25 mouse cellular contexts compared by ENCODE assay signal in genomic region chr12:21201485-21202269, GRCm38 (mm10).
A peak's percentile ranks its signal among the peaks of the same experiment; 100 is the strongest.
DNase-seq lines count a peak whose midpoint lies in the region; ATAC-seq and TF ChIP-seq lines count a peak whose summit lies in the region.
"Had no signal": no experiment of that assay in that cellular context is flagged by ENCODE, and none has a peak within 500 bp of the region (broad histone marks: within the 10 kb centered on the region; RNA-seq: fewer than 3 reads in every experiment).

No protein-coding gene starts in this region.

- DNase-seq in frontal cortex, postnatal 10 days (ENCODE audit: low spot score in 2 of 2): no peak
- peak; percentile 19 for DNase-seq in liver, adult 2 months (ENCODE audit: extremely low read depth, low read depth, low spot score)
- DNase-seq in liver: no peak
- no peak for DNase-seq in cerebellum, postnatal 14 days
- DNase-seq: adrenal gland, postnatal 25 days; cerebellum, adult 11-12 months; cerebellum, postnatal 25 days; gastrocnemius, postnatal 14 days; heart, adult 18-20 months; heart, postnatal 4 days; kidney, adult 8-10 months; kidney, postnatal 25 days; lung, adult 18-20 months; lung, postnatal 14 days had no signal

- peak; percentile 53; the same call in 1 of the 2 replicates for ATAC-seq in frontal cortex, adult (ENCODE audit: low TSS enrichment)
- 0 out of 2 replicates have a peak, but pooled peaks have one; percentile 20 for ATAC-seq in common myeloid progenitor, adult 5-6 weeks (replicated peaks; ENCODE audit: low read depth, poor library complexity, severe bottlenecking)
- ATAC-seq in liver, embryonic 15.5 days (ENCODE audit: insufficient read depth): 0 out of 2 replicates have a peak, but pooled peaks have one; percentile 49
- no peak for ATAC-seq in hindbrain, embryonic 12.5 days (ENCODE audit: low FRiP score)
- ATAC-seq: hindbrain, postnatal 0 days; midbrain, embryonic 13.5 days had no signal

- H3K4me3 ChIP-seq in liver, adult 2 months (ENCODE audit: insufficient read depth, low read depth, low read length): no peak overlapping the region
- H3K4me3 ChIP-seq in liver, embryonic 15.5 days (replicated peaks): no peak overlapping the region
- no peak overlapping the region for H3K4me3 ChIP-seq in hindbrain, embryonic 12.5 days
- H3K4me3 ChIP-seq: forebrain, embryonic 12.5 days; heart, embryonic 15.5 days; left cerebral cortex, adult 2 months; limb, embryonic 10.5 days; midbrain, embryonic 13.5 days had no signal

- H3K9ac ChIP-seq in liver, adult 2 months (ENCODE audit: low read depth, low read length): no peak overlapping the region
- H3K9ac ChIP-seq in liver, embryonic 15.5 days: no peak overlapping the region
- no peak overlapping the region for H3K9ac ChIP-seq in hindbrain, embryonic 12.5 days
- H3K9ac ChIP-seq: forebrain, embryonic 12.5 days; heart, embryonic 15.5 days; midbrain, embryonic 13.5 days had no signal

- TF ChIP-seq CTCF in liver, adult 2 months (IDR thresholded peaks at IDR 0.05; ENCODE audit: low read depth, low read length): no peak

- 58% methylated on average over 10 of the region's 10 CpGs for whole genome bisulfite sequencing in liver, adult 2 months
- WGBS in liver, embryonic 15.5 days (ENCODE audit: insufficient replicate concordance): 45% methylated on average over 10 of the region's 10 CpGs
- 83% methylated on average over 10 of the region's 10 CpGs for WGBS in hindbrain, embryonic 12.5 days

- H3K4me2 ChIP-seq in liver, embryonic 15.5 days: no peak overlapping the region
- H3K4me2 ChIP-seq in hindbrain, embryonic 12.5 days (replicated peaks): no peak overlapping the region
- H3K4me2 ChIP-seq: forebrain, embryonic 12.5 days; heart, embryonic 15.5 days; midbrain, embryonic 13.5 days had no signal

- no peak overlapping the region for H3K27ac ChIP-seq in liver, adult 2 months (replicated peaks; ENCODE audit: insufficient read depth, low read depth, low read length)
- peak overlapping the region; percentile 59 for H3K27ac ChIP-seq in liver, embryonic 15.5 days (replicated peaks)
- no peak overlapping the region for H3K27ac ChIP-seq in hindbrain, embryonic 12.5 days
- H3K27ac ChIP-seq: forebrain, embryonic 12.5 days; heart, embryonic 15.5 days; hindbrain, postnatal 0 days; left cerebral cortex, adult 2 months; limb, embryonic 10.5 days; midbrain, embryonic 13.5 days had no signal

- no peak for TF ChIP-seq POLR2A in liver, adult 2 months (IDR thresholded peaks at IDR 0.05; ENCODE audit: extremely low read depth, insufficient read depth, low read length)

- no peaks in the 10 kb centered on the region for H3K79me2 ChIP-seq in liver, adult 2 months (ENCODE audit: control insufficient read depth, insufficient read depth, low read length)

- H3K9me3 ChIP-seq in liver, embryonic 15.5 days (replicated peaks): no peaks in the 10 kb centered on the region
- H3K9me3 ChIP-seq in hindbrain, embryonic 12.5 days (replicated peaks): no peaks in the 10 kb centered on the region
- H3K9me3 ChIP-seq: forebrain, embryonic 12.5 days; heart, embryonic 15.5 days; limb, embryonic 10.5 days; midbrain, embryonic 13.5 days had no signal

- H3K36me3 ChIP-seq in liver, adult 2 months (ENCODE audit: control insufficient read depth, insufficient read depth, low read length): peaks cover 3% of the 10 kb centered on the region; the same call in 1 of the 2 replicates
- H3K36me3 ChIP-seq in liver, embryonic 15.5 days (replicated peaks): no peaks in the 10 kb centered on the region
- peaks cover 30% of the 10 kb centered on the region for H3K36me3 ChIP-seq in hindbrain, embryonic 12.5 days
- H3K36me3 ChIP-seq: G1E had no signal

- H3K27me3 ChIP-seq in liver, adult 2 months (ENCODE audit: control insufficient read depth, insufficient read depth, low read length): no peaks in the 10 kb centered on the region
- H3K27me3 ChIP-seq in liver, embryonic 15.5 days: no peaks in the 10 kb centered on the region
- no peaks in the 10 kb centered on the region for H3K27me3 ChIP-seq in hindbrain, embryonic 12.5 days
- H3K27me3 ChIP-seq: forebrain, embryonic 12.5 days; heart, embryonic 15.5 days; midbrain, embryonic 13.5 days had no signal

- H3K4me1 ChIP-seq in liver, adult 2 months (ENCODE audit: control insufficient read depth, insufficient read depth, low read length): peaks cover 2% of the 10 kb centered on the region; the same call in 1 of the 2 replicates
- peaks cover 30% of the 10 kb centered on the region for H3K4me1 ChIP-seq in liver, embryonic 15.5 days (replicated peaks)
- H3K4me1 ChIP-seq in hindbrain, embryonic 12.5 days: peaks cover 22% of the 10 kb centered on the region
